Mouse (Mus musculus) cerebellum, adult 11 months (tissue): ENCODE data around the gene Eif4e.

ENCODE experiments used
- DNase-seq: peaks from one replicate; pipeline ENCODE4 v3.0.0; 2022

Gene Eif4e

GRCm38 (mm10) chr3:138588001-138588400, 62.0 kb downstream of the Eif4e start:
- no peak for DNase-seq

GRCm38 (mm10) chr3:138591002-138591401, 65.0 kb downstream of the Eif4e start:
- no peak for DNase-seq

- DNase-seq: no peak
Observed at GRCm38 (mm10) chr3:138591806-138592365, 65.9 kb downstream of the Eif4e start.

GRCm38 (mm10) chr3:138593131-138593530, 67.2 kb downstream of the Eif4e start:
- no peak for DNase-seq

GRCm38 (mm10) chr3:138593911-138594310, 67.9 kb downstream of the Eif4e start:
- DNase-seq: no peak

- no peak for DNase-seq
Observed at GRCm38 (mm10) chr3:138601076-138601475, 75.1 kb downstream of the Eif4e start.

GRCm38 (mm10) chr3:138605132-138605531, 79.2 kb downstream of the Eif4e start:
- no peak for DNase-seq

- DNase-seq: no peak
Observed at GRCm38 (mm10) chr3:138608665-138609064, 82.7 kb downstream of the Eif4e start.
